Mouse (Mus musculus) E14TG2a.4 (cell line): Measurements from ENCODE around the gene Rad52.

Experiments
- CTCF ChIP-seq: conservative IDR thresholded peaks from 2 replicates; pipeline ENCODE4 v1.5.1; 2014; ENCODE audit warnings: low read length
- POU5F1 ChIP-seq: IDR thresholded peaks from 2 replicates; pipeline ENCODE4 v1.6.1; 2014; ENCODE audit warnings: low read length, borderline replicate concordance

DNA sequence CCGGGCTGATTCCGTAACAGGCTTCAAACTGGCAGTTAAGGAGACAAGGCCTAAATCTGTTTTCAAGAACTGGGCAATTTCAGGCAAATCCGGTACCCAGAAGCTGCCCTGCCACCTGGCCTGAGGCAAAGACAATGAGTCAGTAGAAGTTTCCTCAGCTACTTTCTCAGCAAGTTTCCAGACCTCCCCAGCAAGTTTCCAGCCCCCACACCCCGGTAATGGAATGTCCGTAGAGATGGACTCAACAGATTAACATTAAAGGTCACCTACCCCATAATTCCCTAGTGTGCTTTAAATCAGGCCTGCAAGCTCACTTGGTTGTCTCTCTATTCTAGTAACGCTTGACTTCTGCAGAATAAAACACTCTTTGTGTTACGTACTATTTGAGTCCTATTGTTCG is 41.0 kb upstream of the Rad52 start:
- TF ChIP-seq CTCF (no peak), POU5F1 (no peak)
